Mouse (Mus musculus) CH12.LX (cell line): Measurements from ENCODE around the gene Tgfbi. TPM values are rescaled to one million over a fixed set of nuclear protein-coding genes. Genes with fewer than 3 reads are reported as not detected.

Experiments used
- DNase-seq: peaks from one replicate; pipeline ENCODE4 v3.0.0-alpha.2; 2013; ENCODE audit errors: extremely low read depth
- H3K27ac ChIP-seq: 2 replicates; pipeline ENCODE4 v1.5.1; 2012; ENCODE audit warnings: low read depth, mild to moderate bottlenecking, control low read depth, moderate library complexity; ENCODE audit not compliant: insufficient read depth
- H3K27me3 ChIP-seq: replicated peaks from 2 replicates; pipeline ENCODE3; 2012; ENCODE audit warnings: inconsistent platforms
- H3K36me3 ChIP-seq, 2 experiments: replicated peaks in 1 of 2; 2 replicates each; pipeline versions ENCODE3 to v1.6.1; 2012; ENCODE audit warnings: inconsistent platforms in 1 of 2, low read length in 1 of 2, mild to moderate bottlenecking in 1 of 2, mixed read lengths in 1 of 2, moderate library complexity in 1 of 2; ENCODE audit not compliant: control insufficient read depth in 1 of 2, insufficient read depth in 1 of 2
- H3K4me1 ChIP-seq, 2 experiments: 2 replicates each; pipeline ENCODE4 v1.6.1; 2012; ENCODE audit warnings: inconsistent platforms in 1 of 2, moderate library complexity in 1 of 2; ENCODE audit not compliant: insufficient read depth in 2 of 2, control insufficient read depth in 1 of 2
- H3K4me2 ChIP-seq: 2 replicates; pipeline ENCODE4 v1.6.1; 2012; ENCODE audit warnings: low read depth, mild to moderate bottlenecking, control low read depth; ENCODE audit not compliant: poor library complexity, insufficient read depth, severe bottlenecking
- H3K4me3 ChIP-seq, 3 experiments: fragments of 150-350 bp in 1 of 3; sonication (generic) in 1 of 3; replicated peaks in 1 of 3; 2 replicates each; pipeline versions ENCODE3 to v1.5.1; 2011 to 2012; ENCODE audit warnings: low read depth in 2 of 3, low read length in 2 of 3, mild to moderate bottlenecking in 2 of 3, moderate library complexity in 2 of 3, control low read depth in 1 of 3, improper control_type of control experiment in 1 of 3, inconsistent platforms in 1 of 3, mixed read lengths in 1 of 3; ENCODE audit not compliant: poor library complexity in 1 of 3
- H3K79me2 ChIP-seq: replicated peaks from 2 replicates; pipeline ENCODE4 v1.6.1; 2012; ENCODE audit warnings: mild to moderate bottlenecking, moderate library complexity; ENCODE audit not compliant: control insufficient read depth, poor library complexity, insufficient read depth, severe bottlenecking; ENCODE audit errors: extremely low read depth
- H3K9ac ChIP-seq: 2 replicates; pipeline ENCODE4 v1.6.1; 2012; ENCODE audit warnings: low read depth, mild to moderate bottlenecking, control low read depth, moderate library complexity; ENCODE audit not compliant: insufficient read depth
- H3K9me3 ChIP-seq: replicated peaks from 2 replicates; pipeline ENCODE3; 2012; ENCODE audit warnings: low read length, inconsistent platforms, mixed read lengths
- BHLHE40 ChIP-seq: IDR thresholded peaks from 2 replicates; pipeline ENCODE4 v1.6.1; 2011; ENCODE audit warnings: mild to moderate bottlenecking, low read depth, low read length, improper control_type of control experiment
- CTCF ChIP-seq, 2 experiments: IDR thresholded peaks in 1 of 2; conservative IDR thresholded peaks in 1 of 2; 2 replicates each; pipeline ENCODE4 v1.5.1; 2011 to 2012; ENCODE audit warnings: low read depth in 2 of 2, low read length in 2 of 2, improper control_type of control experiment in 1 of 2, inconsistent platforms in 1 of 2, mild to moderate bottlenecking in 1 of 2, moderate library complexity in 1 of 2
- E2F4 ChIP-seq: IDR thresholded peaks from 2 replicates; pipeline ENCODE4 v1.6.1; 2011; ENCODE audit warnings: low read depth, low read length, improper control_type of control experiment; ENCODE audit not compliant: insufficient replicate concordance
- ETS1 ChIP-seq: conservative IDR thresholded peaks from 2 replicates; pipeline ENCODE4 v1.6.1; 2012; ENCODE audit warnings: low read depth, mild to moderate bottlenecking, inconsistent platforms, low read length, improper control_type of control experiment, moderate library complexity
- HCFC1 ChIP-seq: IDR thresholded peaks from 2 replicates; pipeline ENCODE4 v1.6.1; 2012; ENCODE audit warnings: low read depth, mild to moderate bottlenecking, inconsistent platforms, low read length, improper control_type of control experiment
- JUN ChIP-seq: IDR thresholded peaks from 2 replicates; pipeline ENCODE4 v1.6.1; 2011; ENCODE audit warnings: low read depth, mild to moderate bottlenecking, low read length, improper control_type of control experiment, moderate library complexity; ENCODE audit not compliant: insufficient read depth
- KAT2A ChIP-seq: IDR thresholded peaks from 2 replicates; pipeline ENCODE4 v1.6.1; 2012; ENCODE audit warnings: low read length, improper control_type of control experiment, inconsistent platforms; ENCODE audit not compliant: insufficient replicate concordance
- MAX ChIP-seq: IDR thresholded peaks from 2 replicates; pipeline ENCODE4 v1.6.1; 2011; ENCODE audit warnings: low read length, improper control_type of control experiment
- MEF2A ChIP-seq: IDR thresholded peaks from 2 replicates; pipeline ENCODE4 v1.6.1; 2014; ENCODE audit warnings: low read depth, mild to moderate bottlenecking, inconsistent platforms, low read length, improper control_type of control experiment, borderline replicate concordance
- NELFE ChIP-seq: IDR thresholded peaks from 2 replicates; pipeline ENCODE4 v1.6.1; 2011; ENCODE audit warnings: low read depth, low read length, improper control_type of control experiment
- POLR2A ChIP-seq: IDR thresholded peaks from 2 replicates; pipeline ENCODE4 v1.6.1; 2011; ENCODE audit warnings: low read depth, mild to moderate bottlenecking, improper control_type of control experiment, low read length
- POLR2AphosphoS2 ChIP-seq: IDR thresholded peaks from 2 replicates; pipeline ENCODE4 v1.6.1; 2011; ENCODE audit warnings: low read depth, low read length, improper control_type of control experiment
- RAD21 ChIP-seq: IDR thresholded peaks from 2 replicates; pipeline ENCODE4 v1.6.1; 2011; ENCODE audit warnings: low read depth, mild to moderate bottlenecking, low read length, improper control_type of control experiment, moderate library complexity
- SIN3A ChIP-seq: IDR thresholded peaks from 2 replicates; pipeline ENCODE4 v1.6.1; 2012; ENCODE audit warnings: low read length, improper control_type of control experiment, inconsistent platforms
- TCF12 ChIP-seq: IDR thresholded peaks from 2 replicates; pipeline ENCODE4 v1.6.1; 2014; ENCODE audit warnings: low read depth, mild to moderate bottlenecking, inconsistent platforms, low read length, improper control_type of control experiment
- UBTF ChIP-seq: IDR thresholded peaks from 2 replicates; pipeline ENCODE4 v1.6.1; 2012; ENCODE audit warnings: low read depth, mild to moderate bottlenecking, inconsistent platforms, low read length, improper control_type of control experiment, moderate library complexity
- ZMIZ1 ChIP-seq: IDR thresholded peaks from 2 replicates; pipeline ENCODE4 v1.6.1; 2012; ENCODE audit warnings: low read depth, mild to moderate bottlenecking, inconsistent platforms, low read length, improper control_type of control experiment
- dilution Hi-C: fragments of 300-500 bp; cut with MboI; formaldehyde crosslinking; loops from 2 replicates; pipeline ENCODE4 v1.14.3; 2020; ENCODE audit warnings: low sequenced_read_pairs; ENCODE audit not compliant: extremely low pct_unique_long_range_greater_than_20kb, extremely low pct_ligation_motif_present
- in situ Hi-C: fragments of 300-500 bp; cut with MboI; formaldehyde crosslinking; loops from 3 replicates; pipeline ENCODE4 v1.14.3; 2019; ENCODE audit warnings: low sequenced_read_pairs, low pct_ligation_motif_present, low pct_unique_long_range_greater_than_20kb, mixed read lengths
- polyA plus RNA-seq: library from polyadenylated mRNA; unstranded; fragments of >175 nt; gene quantifications from 2 replicates; pipeline ENCODE4 v1.2.1, GENCODE M21; 2012; ENCODE audit warnings: low read depth; ENCODE audit not compliant: insufficient read length
- total RNA-seq, 2 experiments: library from RNA; depleted of rRNA; stranded (reverse); fragments of 300-350 nt in 1 of 2; fragments of >200 nt in 1 of 2; gene quantifications; 2 replicates each; pipeline ENCODE4 v1.2.3; 2012 to 2014

The Tgfbi gene
- total and polyA plus RNA-seq, 3 experiments, result not detected

DNA sequence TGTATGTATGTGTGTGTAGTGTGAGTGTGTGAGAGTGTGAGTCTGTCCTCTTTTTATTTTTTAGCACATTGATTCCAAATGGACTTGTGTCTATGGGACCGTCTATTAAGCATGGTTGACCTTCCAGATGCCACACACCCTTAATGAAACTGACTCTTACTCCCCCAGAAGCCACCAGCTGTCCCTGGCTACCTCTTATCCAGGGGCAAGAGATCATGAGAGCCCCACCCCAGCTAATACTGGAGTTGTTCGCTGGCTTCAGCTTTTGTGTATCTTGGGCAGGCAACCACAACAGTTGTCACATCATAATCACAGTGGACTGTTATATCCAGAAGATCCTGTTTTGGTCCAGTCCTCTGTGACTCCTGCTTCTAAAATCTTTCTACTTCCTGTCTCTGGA, 40.7 kb downstream of the Tgfbi start:
- dilution Hi-C loops, result no loop called here
- DNase-seq, result no peak
- in situ Hi-C loops, result loop anchor here (10.0 kb wide), 1 partner anchor 175 kb away; no protein-coding TSS in a partner anchor

DNA sequence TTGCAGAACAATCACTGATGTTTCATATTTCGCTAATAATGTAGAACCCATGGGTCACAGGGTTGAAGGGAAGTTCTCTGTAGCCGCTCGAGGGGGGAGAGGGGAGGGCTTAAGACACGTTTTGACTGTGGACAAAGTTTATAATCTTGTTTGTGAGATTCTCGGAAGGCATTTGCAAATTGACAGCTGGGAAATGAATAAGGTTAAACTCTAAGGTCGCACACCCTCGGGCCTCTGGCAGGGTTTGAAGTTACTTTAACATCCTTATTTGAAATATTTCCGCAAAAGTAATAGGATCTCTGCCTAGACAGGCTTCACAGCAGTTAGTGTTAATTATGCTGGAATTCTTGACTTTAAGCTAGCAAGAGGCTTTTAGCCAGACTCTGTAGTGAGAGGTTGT, 43.1 kb downstream of the Tgfbi start:
- no peak for DNase-seq
- Histone ChIP-seq H3K4me1 (peaks cover 2 to 10% of the 10 kb centered on the region in 2 experiments; a peak in 3 of 4 replicates), H3K9me3 (no peaks in the 10 kb centered on the region), H3K27ac (no peak overlapping the region), H3K27me3 (peaks cover 51% of the 10 kb centered on the region), H3K9ac (no peak overlapping the region), H3K79me2 (no peaks in the 10 kb centered on the region), H3K4me3 (no peak overlapping the region), H3K36me3 (no peaks in the 10 kb centered on the region), H3K4me2 (no peak overlapping the region)
- TF ChIP-seq KAT2A, result no peak
- dilution Hi-C loops (no loop called here), in situ Hi-C loops (loop anchor here (10.0 kb wide), 1 partner anchor 178 kb away; no protein-coding TSS in a partner anchor)

More for the DNA sequence above, 40.7 kb downstream of the Tgfbi start:
- peaks cover 2 to 10% of the 10 kb centered on the region in 2 experiments; a peak in 3 of 4 replicates for H3K4me1 ChIP-seq
- no peak overlapping the region for H3K4me3 ChIP-seq
- TF ChIP-seq ZMIZ1, result no peak
- TF ChIP-seq JUN, result no peak
- no peak for TF ChIP-seq POLR2A
- TF ChIP-seq TCF12, result no peak
- no peak for TF ChIP-seq ETS1
- no peak for TF ChIP-seq UBTF
- TF ChIP-seq SIN3A, result no peak
- no peak for TF ChIP-seq POLR2AphosphoS2
- H3K9me3 ChIP-seq, result no peaks in the 10 kb centered on the region
- H3K79me2 ChIP-seq, result no peaks in the 10 kb centered on the region
- peaks cover 52% of the 10 kb centered on the region for H3K27me3 ChIP-seq
- no peak overlapping the region for H3K27ac ChIP-seq
- no peak overlapping the region for H3K9ac ChIP-seq
- H3K36me3 ChIP-seq, result no peaks in the 10 kb centered on the region
- H3K4me2 ChIP-seq, result no peak overlapping the region

DNA sequence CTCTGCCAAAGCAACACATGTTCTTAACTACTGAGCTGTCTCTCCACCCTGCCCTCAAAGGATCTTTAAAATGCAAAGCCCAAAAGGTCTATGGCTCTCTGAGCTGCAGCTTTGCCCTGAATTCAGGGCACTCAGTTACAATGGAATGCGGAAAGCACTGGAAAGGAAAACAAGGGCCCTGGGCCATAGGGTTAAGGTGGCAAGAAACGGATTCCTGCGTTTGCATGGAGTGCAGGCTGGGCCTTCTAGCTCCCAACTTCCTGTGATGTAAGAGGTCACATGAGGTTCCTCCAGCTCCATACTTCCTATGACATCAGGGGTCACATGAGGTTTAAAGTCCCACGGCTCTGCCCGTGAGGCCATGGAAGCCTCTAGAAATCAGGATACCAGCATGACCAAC, 44.9 kb downstream of the Tgfbi start:
- no peaks in the 10 kb centered on the region for H3K36me3 ChIP-seq
- H3K4me3 ChIP-seq, result no peak overlapping the region
- H3K79me2 ChIP-seq, result no peaks in the 10 kb centered on the region
- no peak overlapping the region for H3K27ac ChIP-seq
- no peak overlapping the region for H3K4me2 ChIP-seq
- dilution Hi-C loops, result no loop called here
- H3K9me3 ChIP-seq, result peaks cover 2% of the 10 kb centered on the region
- no peak overlapping the region for H3K9ac ChIP-seq
- in situ Hi-C loops, result loop anchor here (10.0 kb wide), 1 partner anchor 179 kb away; no protein-coding TSS in a partner anchor
- TF ChIP-seq BHLHE40, result no peak
- TF ChIP-seq CTCF (conservative IDR thresholded peaks at IDR 0.05 in 1 of 2, IDR thresholded peaks at IDR 0.05 in 1 of 2; ENCODE audit: low read depth in 2 of 2, low read length in 2 of 2), result no peak
- no peak for TF ChIP-seq SIN3A
- no peak for TF ChIP-seq MAX
- TF ChIP-seq MEF2A, result no peak
- TF ChIP-seq NELFE, result no peak
- no peak for TF ChIP-seq HCFC1
- no peak for TF ChIP-seq E2F4
- no peak for TF ChIP-seq RAD21
- TF ChIP-seq TCF12, result no peak
- no peak for TF ChIP-seq ETS1
- peaks cover 51% of the 10 kb centered on the region for H3K27me3 ChIP-seq
- no peak for DNase-seq
- peaks cover 0 to 2% of the 10 kb centered on the region in 2 experiments; a peak in 1 of 4 replicates for H3K4me1 ChIP-seq
